Mouse (Mus musculus): ENCODE data around the gene D8Ertd738e.

Gene D8Ertd738e

DNA sequence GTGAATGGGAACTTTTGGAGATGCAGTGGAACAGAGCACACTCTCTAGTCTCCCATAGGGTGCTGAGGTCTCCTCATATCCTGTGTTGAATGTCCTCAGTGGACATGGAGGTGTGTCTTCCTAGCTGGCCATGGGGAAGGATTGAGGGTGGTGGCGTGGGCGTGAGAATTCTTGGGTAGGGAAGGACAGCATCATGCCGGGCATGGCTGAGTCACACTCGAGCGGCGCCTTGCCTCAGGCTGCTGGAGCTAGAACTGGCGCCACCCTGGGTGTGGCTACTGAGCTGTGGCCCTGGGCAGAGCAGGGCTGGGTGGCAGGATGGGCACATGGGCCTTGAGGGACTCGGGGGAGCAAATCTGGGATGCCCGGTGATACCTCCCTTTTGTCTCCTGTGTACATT, 47.1 kb downstream of the D8Ertd738e start:
- DNase-seq, result no peak

- DNase-seq, result no peak
Measured at GRCm38 (mm10) chr8:84201545-84202245, 47.8 kb downstream of the D8Ertd738e start.

DNA sequence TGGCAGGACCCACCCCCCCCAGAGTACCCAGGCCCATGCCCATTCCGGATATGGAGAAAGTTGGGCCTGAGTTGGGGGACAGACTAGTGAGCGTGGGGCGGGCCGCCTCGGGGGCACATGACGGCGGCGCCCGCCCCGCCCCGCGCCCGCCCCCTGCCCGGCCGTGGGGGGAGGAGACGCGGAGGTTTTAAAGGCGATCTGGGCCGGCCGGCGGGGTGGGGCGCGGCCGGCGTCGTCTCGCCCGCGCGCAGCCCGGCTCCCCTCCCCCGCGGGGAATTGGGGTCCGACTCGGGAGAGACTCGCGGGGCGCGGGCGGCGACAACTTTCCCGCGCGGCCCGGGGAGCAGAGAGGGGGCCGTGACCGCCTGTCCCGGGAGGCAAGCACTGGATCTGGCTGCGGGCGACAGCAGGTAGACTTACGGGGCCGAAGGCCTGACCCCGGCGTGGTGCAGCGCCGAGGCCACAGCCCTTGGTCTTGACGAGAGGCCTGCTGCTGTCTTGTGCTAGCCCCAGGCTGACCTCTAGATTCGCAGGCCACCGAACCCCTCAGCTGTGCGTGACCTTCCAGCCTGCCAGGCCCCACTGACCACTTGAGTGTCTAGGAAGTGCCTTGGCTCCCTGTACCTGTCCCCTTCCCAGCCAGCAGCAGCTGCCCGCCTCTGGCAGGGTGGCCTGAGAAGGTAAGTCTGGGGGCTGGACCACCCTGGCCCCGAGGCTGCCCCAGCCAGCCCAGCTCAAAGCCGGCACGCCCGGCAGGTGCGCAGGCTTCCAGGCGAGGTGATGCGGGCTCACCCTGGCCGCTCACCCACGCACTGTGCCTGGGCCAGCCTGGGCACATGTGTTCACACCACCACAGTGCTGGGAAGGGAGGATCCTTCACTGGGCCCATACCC, 48.6 kb downstream of the D8Ertd738e start:
- DNase-seq, result no peak

DNA sequence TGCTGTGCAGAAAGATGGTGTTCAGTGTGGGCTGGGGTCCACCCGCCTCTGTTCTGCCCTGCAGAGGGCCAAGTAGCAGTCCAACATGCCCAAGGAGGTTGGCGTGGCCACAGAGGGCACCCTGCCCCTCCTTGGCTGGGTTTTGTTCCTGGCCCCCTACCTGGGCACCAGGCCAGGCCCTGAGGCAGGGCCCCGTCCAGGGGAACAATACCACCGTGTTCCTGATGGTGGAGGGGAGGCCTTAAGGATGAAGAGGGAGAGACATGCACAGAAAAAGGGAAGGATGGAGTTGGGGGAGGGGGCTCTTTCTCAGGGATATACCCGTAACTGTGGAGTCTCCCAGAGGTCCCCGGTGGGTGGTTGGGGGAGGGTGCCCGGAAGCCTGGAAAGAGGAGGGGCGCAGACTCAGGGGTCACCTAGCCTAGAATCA, 49.4 kb downstream of the D8Ertd738e start:
- DNase-seq, result no peak

- no peak for DNase-seq
Measured at GRCm38 (mm10) chr8:84199348-84200125, 50.0 kb downstream of the D8Ertd738e start.

DNA sequence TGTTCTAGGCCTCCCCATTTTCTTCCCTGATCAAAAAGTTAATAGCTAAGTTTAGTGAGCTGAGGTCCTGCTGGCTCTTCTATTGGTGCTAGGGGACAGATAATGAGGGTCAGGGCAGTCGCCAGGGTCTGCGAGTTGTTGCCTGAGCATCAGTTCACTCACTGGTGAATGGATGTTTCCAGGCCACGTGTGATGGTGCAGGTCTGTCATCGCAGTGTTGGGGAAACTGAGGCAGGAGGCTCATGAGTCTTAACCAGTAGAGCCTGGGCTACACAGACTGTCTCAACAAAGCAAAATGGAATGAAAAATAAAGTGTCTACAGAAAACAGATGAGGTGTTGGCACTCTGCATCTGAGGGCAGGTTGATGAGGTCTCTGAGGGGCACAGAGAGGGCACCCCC, 50.6 kb downstream of the D8Ertd738e start:
- DNase-seq, result no peak

- peak; percentile 52 to 54 for DNase-seq
Measured at GRCm38 (mm10) chr8:84197922-84198774, 51.4 kb downstream of the D8Ertd738e start.

GRCm38 (mm10) chr8:84197141-84197921, 52.2 kb downstream of the D8Ertd738e start:
- peak; percentile 62 to 65 for DNase-seq
